Mouse (Mus musculus) hindbrain, postnatal 0 days (tissue): ENCODE data around the gene Gm10778. TPM values are rescaled to one million over a fixed set of nuclear protein-coding genes. Genes with fewer than 3 reads are reported as not detected.

ENCODE experiments used
- ATAC-seq: fragments of 200-750 bp; cut with Nextera tagmentation; 2 replicates; pipeline ENCODE4 v1.8.0; 2017; ENCODE audit warnings: mild to moderate bottlenecking, moderate TSS enrichment, moderate library complexity
- DNase-seq: peaks from one replicate; pipeline ENCODE4 v3.0.0-alpha.2; 2015; ENCODE audit warnings: low spot score
- H3K27ac ChIP-seq: fragments of 300-500 bp; sonication (generic); 2 replicates; pipeline ENCODE4 v1.5.1; 2014; ENCODE audit warnings: mild to moderate bottlenecking
- H3K27me3 ChIP-seq: fragments of 300-500 bp; sonication (generic); 2 replicates; pipeline ENCODE4 v1.6.1; 2014; ENCODE audit warnings: low read length, mixed read lengths; ENCODE audit not compliant: insufficient read depth
- H3K36me3 ChIP-seq: fragments of 300-500 bp; sonication (generic); 2 replicates; pipeline ENCODE4 v1.6.1; 2014; ENCODE audit warnings: low read length, mixed read lengths; ENCODE audit not compliant: insufficient read depth
- H3K4me1 ChIP-seq: fragments of 300-500 bp; sonication (generic); 2 replicates; pipeline ENCODE4 v1.6.1; 2014; ENCODE audit warnings: antibody characterized with exemption, low read length, mixed read lengths; ENCODE audit not compliant: insufficient read depth
- H3K4me2 ChIP-seq: fragments of 300-500 bp; sonication (generic); 2 replicates; pipeline ENCODE4 v1.6.1; 2014; ENCODE audit warnings: low read depth, mild to moderate bottlenecking, low read length, moderate library complexity, mixed read lengths
- H3K4me3 ChIP-seq: fragments of 300-500 bp; sonication (generic); 2 replicates; pipeline ENCODE4 v1.5.1; 2014; ENCODE audit warnings: low read length
- H3K9ac ChIP-seq: fragments of 300-500 bp; sonication (generic); replicated peaks from 2 replicates; pipeline ENCODE4 v1.6.1; 2014; ENCODE audit warnings: mild to moderate bottlenecking, low read length, moderate library complexity, mixed read lengths
- H3K9me3 ChIP-seq: fragments of 300-500 bp; sonication (generic); 2 replicates; pipeline ENCODE4 v1.6.1; 2016; ENCODE audit warnings: low read length, mixed read lengths
- CTCF ChIP-seq: IDR thresholded peaks from 2 replicates; pipeline ENCODE4 v1.5.1; 2016; ENCODE audit warnings: antibody characterized with exemption, control low read depth, low read depth
- WGBS: fragments of 180-500 bp; shearing (Covaris S2); extraction: QIAGEN DNeasy Blood & Tissue Kit; methylation state at CpG from one replicate; pipeline ENCODE4 v1.1.7; 2014; 5-methylcytosine and 5-hydroxymethylcytosine counted together
- polyA plus RNA-seq: library from polyadenylated mRNA; unstranded; fragments of >200 nt; fragmentation: Nextera tagmentation; extraction: Ambion mirVana; gene quantifications from 2 replicates; pipeline ENCODE4 v1.2.1, GENCODE M21; 2015
- total RNA-seq: library from RNA; depleted of rRNA; stranded (reverse); fragments of >200 nt; gene quantifications from 2 replicates; pipeline ENCODE4 v1.2.3, GENCODE M21; 2014

Gm10778 gene
- total and polyA plus RNA-seq, 2 experiments from 2014 or later = 2.7 to 3.0 TPM

DNA sequence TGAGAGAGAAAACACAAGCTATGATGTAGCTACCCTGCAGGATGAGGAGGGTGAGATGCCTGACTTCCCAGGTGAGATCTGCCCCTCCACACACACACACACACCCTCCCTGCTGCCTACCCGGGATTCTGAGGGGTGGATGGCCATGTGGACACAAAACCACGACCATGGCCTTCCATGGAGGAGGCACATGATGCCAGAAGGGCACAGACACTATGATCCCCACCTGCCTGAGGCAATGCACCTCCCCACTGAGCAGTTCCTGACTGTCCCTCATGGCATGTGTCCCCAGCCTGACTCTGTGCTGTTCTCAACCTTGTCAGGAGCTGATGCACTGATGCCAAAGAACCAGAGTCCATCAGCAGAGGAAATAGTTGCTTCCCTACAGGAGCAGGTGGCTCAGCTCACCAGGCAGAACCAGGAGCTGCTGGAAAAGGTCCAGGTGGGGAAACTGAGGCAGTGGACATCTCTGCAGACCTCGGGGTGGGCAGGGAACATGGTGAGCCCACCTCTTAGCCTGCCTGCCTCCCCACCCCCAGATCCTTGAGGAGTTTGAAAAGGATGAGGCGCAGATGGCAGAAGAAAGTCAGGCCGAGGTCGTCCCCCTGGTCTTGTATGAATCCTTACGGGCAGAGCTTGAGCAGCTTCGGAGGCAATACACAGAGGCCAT lies 6.7 kb upstream of the Gm10778 start:
- peak overlapping the region; percentile 96; the same call in 1 of the 2 replicates for H3K9ac ChIP-seq
- DNase-seq (no peak), ATAC-seq (no peak)
- WGBS = 77% methylated on average over 8 of the region's 8 CpGs
- H3K27me3 ChIP-seq = no peaks in the 10 kb centered on the region
- H3K4me2 ChIP-seq = peak overlapping the region; percentile 92
- TF ChIP-seq CTCF = no peak
- H3K4me3 ChIP-seq = no peak overlapping the region
- peak overlapping the region; percentile 97 for H3K27ac ChIP-seq
- peaks cover 17% of the 10 kb centered on the region for H3K4me1 ChIP-seq
- no peaks in the 10 kb centered on the region for H3K36me3 ChIP-seq
- H3K9me3 ChIP-seq = no peaks in the 10 kb centered on the region

DNA sequence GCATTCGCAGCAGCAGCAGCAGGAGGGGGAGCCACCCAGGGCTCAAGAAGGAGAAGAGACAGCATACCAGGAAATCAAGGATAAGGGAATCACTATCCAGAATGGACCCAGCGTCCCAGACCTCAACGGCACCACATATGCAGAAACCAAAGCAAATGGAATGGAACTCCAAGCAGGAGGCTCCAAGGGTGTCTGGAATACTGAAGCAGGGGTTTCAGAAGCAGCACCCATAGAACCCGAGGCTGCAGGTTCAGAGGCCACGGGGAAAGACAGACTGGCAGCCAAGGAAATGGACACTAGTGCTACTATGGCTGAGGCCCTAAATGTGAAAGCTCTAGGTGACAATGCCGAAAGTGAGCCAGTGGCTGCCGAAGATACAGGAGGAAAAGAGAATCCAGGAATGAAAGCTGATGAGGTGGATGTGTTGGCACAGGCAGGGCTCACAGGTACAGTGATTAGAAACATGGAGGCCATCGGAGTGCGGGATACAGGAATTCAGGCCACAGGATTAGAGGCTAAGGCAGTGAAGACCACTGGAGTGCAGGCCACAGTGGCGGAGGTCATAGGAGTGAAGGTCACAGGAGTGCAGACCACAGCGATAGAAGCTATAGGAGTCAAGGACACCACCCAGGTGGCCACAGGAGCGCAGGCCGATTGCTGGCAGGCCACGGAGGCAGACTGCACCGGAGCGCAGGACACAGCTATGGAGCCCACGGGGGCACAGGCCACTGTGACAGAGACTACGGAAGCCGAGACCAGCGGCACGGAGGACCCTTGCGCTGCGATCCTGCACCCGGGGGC lies 6.0 kb upstream of the Gm10778 start:
- no peaks in the 10 kb centered on the region for H3K9me3 ChIP-seq
- H3K4me2 ChIP-seq = peak overlapping the region; percentile 92
- 21% methylated on average over 21 of the region's 24 CpGs for WGBS
- no peaks in the 10 kb centered on the region for H3K27me3 ChIP-seq
- H3K4me3 ChIP-seq = peak overlapping the region; percentile 66
- peak overlapping the region; percentile 96 for H3K9ac ChIP-seq
- no peak; the same call in 1 of the 2 replicates for ATAC-seq
- no peak for DNase-seq
- TF ChIP-seq CTCF = no peak
- H3K36me3 ChIP-seq = no peaks in the 10 kb centered on the region
- H3K27ac ChIP-seq = peak overlapping the region; percentile 97
- peaks cover 17% of the 10 kb centered on the region for H3K4me1 ChIP-seq

GRCm38 (mm10) chr10:81643449-81644055 lies 5.3 kb upstream of the Gm10778 start:
- peak overlapping the region; percentile 96 for H3K9ac ChIP-seq
- H3K4me3 ChIP-seq = peak overlapping the region; percentile 66
- TF ChIP-seq CTCF = peak; percentile 70
- 0% methylated on average over 70 of the region's 75 CpGs for WGBS
- ATAC-seq = peak; percentile 93
- H3K27me3 ChIP-seq = no peaks in the 10 kb centered on the region
- peaks cover 17% of the 10 kb centered on the region for H3K4me1 ChIP-seq
- no peaks in the 10 kb centered on the region for H3K9me3 ChIP-seq
- H3K36me3 ChIP-seq = no peaks in the 10 kb centered on the region
- peak; percentile 98 for DNase-seq
- H3K4me2 ChIP-seq = peak overlapping the region; percentile 92
- H3K27ac ChIP-seq = peak overlapping the region; percentile 97

- Histone ChIP-seq H3K27me3 (no peaks in the 10 kb centered on the region), H3K27ac (peak overlapping the region; percentile 97), H3K4me2 (peak overlapping the region; percentile 92), H3K36me3 (no peaks in the 10 kb centered on the region), H3K4me3 (peak overlapping the region; percentile 66), H3K9ac (peak overlapping the region; percentile 96; the same call in 1 of the 2 replicates), H3K9me3 (no peaks in the 10 kb centered on the region), H3K4me1 (peaks cover 17% of the 10 kb centered on the region)
- no peak for DNase-seq
- no peak for ATAC-seq
- no peak for TF ChIP-seq CTCF
- 45% methylated on average over 2 of the region's 2 CpGs for WGBS
Observed at GRCm38 (mm10) chr10:81644162-81644561, 4.7 kb upstream of the Gm10778 start.

DNA sequence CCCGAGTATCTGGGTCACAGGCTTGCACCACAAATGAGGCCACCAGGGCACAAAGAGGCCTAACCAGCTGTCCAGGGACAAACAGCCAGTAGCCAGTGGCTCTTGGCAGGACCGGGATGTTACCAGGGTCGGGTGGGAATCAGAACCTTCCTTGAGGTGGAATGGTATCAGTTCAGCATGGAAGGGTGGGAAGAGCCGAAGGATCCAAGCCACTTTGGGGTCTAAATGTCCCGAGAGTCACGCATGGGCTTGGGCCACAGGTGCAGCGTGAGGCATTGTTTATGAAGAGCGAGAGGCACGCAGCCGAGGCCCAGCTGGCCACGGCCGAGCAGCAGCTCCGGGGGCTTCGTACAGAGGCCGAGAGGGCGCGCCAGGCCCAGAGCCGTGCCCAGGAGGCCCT lies 4.1 kb upstream of the Gm10778 start:
- no peaks in the 10 kb centered on the region for H3K9me3 ChIP-seq
- DNase-seq (no peak), ATAC-seq (no peak)
- H3K27me3 ChIP-seq = no peaks in the 10 kb centered on the region
- H3K36me3 ChIP-seq = no peaks in the 10 kb centered on the region
- peaks cover 17% of the 10 kb centered on the region for H3K4me1 ChIP-seq
- no peak for TF ChIP-seq CTCF
- no peak overlapping the region for H3K4me3 ChIP-seq
- 90% methylated on average over 18 of the region's 18 CpGs for WGBS
- H3K27ac ChIP-seq = no peak overlapping the region
- H3K4me2 ChIP-seq = no peak overlapping the region; the same call in 1 of the 2 replicates
- no peak overlapping the region for H3K9ac ChIP-seq

DNA sequence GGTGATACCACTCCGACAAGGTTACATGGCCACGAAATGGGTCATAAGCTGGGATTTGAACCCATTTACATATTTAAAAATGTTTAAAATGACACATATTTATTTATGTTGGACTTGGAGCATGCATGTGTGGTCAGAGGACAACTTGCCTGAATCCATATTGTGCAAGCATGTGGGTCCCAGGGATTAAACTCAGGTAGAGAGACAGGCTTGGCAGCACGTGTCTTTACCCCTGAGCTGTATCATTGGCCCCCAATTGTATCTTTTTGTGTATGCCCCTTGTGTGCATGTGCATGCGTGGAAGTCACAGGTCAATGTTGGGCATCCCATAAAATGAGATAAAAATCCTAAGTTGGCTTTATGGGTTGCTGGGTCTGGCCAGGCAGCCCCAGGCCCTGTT lies 3.5 kb upstream of the Gm10778 start:
- H3K4me2 ChIP-seq = no peak overlapping the region
- H3K27me3 ChIP-seq = no peaks in the 10 kb centered on the region
- WGBS = 88% methylated on average over 4 of the region's 4 CpGs
- no peak overlapping the region for H3K4me3 ChIP-seq
- 0 out of 2 replicates have a peak, but pooled peaks cover 1% of the 10 kb centered on the region for H3K9me3 ChIP-seq
- ATAC-seq = no peak
- H3K9ac ChIP-seq = no peak overlapping the region
- H3K36me3 ChIP-seq = no peaks in the 10 kb centered on the region
- no peak overlapping the region for H3K27ac ChIP-seq
- H3K4me1 ChIP-seq = peaks cover 17% of the 10 kb centered on the region
- no peak for TF ChIP-seq CTCF
- DNase-seq = no peak
